Mouse (Mus musculus): ENCODE measurements at regions not wholly inside any gene's neighbourhood (a gene's known extent, or its start where the extent isn't known, plus 50 kb on each side); places are given as distances from the start of the nearest gene placed in this dataset.

DNA sequence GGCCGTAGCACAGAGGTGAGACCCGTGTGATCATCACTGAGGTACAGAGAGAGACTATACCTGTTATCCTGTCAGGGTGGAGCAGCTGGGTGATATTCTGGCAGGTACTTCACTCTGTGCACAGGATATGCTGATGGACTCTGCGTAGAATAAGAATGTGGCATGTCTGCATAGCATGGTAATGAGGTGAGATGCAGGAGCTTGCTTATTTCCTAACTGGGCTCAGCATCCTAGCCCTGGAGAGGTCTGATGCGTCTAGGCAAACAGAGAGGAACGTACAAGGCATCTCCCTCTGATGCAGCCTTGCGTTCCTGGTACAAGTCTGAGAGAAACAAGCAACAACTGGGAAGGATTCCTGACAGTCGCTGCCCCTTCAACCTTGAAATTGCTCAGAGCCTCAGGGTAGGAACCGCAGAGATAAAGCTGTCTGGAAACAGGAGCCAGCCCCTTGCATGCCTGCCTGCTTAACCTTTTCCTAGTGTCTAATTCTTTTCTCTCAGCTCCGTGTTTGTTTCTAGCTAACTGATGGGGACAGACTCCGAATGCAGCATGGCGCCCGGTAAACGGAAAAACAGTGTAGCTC, 259.3 kb downstream of the Med10 start:
- no peak for TF ChIP-seq POLR2A (IDR thresholded peaks at IDR 0.05; ENCODE audit: borderline replicate concordance, low read depth, low read length)
- TF ChIP-seq CTCF (IDR thresholded peaks at IDR 0.05; ENCODE audit: low read depth, low read length), result no peak
